Mouse (Mus musculus): ENCODE measurements around the gene Lamp1.

Lamp1 gene

DNA sequence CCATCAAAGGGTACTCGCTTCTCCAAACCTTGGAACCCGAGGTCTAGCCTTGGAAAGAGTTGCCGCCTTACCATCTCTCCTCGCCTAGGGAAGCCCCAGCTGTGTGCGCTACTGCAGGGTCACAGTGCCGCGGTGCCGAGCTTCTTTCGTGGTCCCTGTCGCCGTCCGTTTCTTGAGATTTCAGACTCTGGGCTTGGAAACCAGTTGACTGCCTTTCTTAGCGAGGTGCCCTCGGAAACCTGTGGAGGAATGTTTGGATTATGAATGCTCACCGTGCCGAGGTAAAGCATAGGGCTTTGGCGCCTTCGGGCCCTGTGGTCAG is 42.0 kb downstream of the Lamp1 start:
- no peak for DNase-seq (ENCODE audit: low read depth)

DNA sequence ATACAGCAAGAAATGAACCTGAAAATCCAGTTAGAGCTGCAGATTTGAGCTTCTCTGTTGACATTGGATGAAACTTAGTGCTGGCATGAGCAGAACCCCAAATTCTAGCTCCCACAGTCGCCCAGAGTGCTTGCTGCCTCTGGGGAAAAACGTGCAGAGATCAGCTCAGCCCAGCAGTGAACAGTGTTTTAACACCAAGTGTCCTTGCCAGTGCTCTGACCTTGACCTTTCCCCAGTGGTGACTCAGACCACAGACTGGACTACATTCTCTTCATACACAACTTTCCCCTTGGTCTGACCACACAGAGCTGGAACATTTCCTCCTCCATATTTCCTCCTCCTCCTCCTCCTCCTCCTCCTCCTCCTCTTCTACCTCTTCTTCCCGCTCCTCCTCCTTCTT is 43.1 kb downstream of the Lamp1 start:
- no peak for DNase-seq (ENCODE audit: low read depth)

DNA sequence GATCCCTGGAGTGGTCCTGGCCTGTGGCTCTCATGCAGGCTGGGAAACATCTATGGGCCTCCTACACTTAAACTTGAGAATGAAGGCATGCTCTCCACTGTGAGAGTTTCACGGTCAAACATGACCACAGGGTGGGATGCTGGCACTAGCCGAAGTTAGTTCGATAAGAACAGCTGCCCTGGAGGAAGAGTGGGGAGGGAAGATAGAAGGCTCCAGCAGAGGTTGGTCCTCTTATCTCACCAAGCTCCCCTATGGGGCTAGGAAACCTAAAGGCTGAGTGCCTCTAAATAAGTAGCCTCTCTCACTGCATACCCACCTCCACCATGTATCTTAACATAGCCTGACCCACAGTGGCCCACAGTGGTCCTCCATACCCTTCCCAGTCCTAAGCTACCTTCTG is 43.8 kb downstream of the Lamp1 start:
- DNase-seq (ENCODE audit: low read depth), result no peak

DNA sequence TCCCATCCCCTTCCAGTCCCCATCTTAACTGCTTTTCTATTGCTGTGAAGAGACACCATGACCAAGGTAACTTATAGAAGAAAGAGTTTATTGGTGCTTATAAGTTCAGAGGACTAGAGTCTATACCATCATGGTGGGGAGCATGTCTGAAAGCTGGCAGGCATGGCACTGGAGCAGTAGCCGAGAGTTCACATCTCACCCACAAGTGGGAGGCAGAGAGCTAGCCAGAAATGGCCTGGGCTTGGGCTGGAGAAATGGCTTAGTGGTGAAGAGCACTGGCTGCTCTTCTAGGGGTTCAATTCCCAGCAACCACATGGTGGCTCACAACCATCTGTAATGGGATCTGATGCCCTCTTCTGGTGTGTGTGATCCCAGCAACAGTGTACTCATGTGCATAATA is 44.5 kb downstream of the Lamp1 start:
- peak; percentile 24 for DNase-seq (ENCODE audit: low read depth)

DNA sequence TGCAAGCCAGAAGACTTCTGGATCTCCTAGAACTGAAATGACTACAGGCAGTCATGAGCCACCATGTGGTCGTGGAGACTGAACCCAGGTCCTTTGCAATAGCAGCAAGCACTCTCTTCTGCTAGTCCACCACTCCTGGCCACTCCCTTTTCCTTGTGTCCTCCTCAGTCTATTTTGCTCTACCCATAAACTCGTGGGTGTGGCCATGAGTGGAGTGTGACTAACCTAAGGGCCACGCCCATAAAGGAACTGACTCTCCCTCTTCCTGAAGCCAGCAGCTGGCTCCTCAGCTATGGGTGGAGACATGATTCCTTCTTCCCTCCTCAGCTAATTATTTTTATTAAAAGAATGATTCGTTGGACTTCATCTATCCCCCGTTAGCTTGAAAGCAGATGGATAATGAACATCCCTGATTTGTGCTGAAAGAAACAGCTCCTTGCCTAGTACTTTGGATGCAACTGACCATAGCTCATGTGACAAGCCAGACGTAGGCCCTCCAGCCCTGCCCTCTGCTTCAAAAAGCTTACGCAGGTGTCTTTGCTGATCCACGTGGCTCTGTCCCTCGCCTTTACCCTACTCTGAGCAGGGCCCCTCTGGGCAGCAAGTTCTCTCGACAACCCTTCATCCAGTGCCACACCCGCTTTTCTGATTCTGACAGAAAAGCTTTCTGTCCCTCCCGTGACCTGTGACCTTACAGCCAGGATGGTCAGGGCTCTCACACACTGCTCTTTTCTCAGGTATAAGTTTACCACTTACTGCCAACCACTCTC is 45.6 kb downstream of the Lamp1 start:
- DNase-seq (ENCODE audit: low read depth), result no peak

DNA sequence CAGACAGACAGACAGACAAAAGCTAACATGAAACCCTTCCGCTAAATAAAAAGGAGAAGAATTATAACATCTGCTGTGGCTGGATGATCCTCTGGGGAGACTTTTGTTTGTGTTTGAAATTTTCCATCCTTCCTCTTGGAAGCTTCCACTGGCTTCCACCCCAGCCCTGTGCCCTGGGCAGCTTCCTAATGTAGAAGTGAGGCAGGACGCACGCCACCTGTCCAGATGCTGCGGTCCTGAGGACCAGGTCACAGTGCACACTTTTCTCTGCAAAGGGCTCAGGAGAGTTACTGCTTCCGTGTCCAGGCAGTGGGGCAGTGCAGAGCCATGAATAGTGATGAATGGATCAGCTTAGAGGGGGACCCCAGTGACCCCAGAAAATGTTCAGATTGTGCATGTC is 46.4 kb downstream of the Lamp1 start:
- no peak for DNase-seq (ENCODE audit: low read depth)

DNA sequence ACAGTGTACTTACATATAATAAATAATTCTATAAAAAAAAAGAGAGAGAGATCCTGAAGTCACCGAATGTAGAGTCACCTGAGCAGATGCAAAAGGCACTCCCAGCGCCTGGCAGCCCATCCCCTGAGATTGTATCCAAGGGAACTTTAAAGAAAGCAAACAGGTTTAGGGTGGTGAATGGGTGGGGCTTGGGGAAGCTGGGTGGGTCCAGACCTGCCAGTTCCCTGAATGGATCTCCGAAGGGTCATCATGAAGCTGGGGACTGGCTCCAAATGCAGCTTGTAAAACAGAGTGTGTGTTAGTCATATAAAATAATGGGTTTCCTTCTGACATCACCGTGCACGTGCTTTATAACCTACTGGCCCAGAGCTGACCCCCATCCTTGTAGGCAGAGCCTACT is 47.3 kb downstream of the Lamp1 start:
- DNase-seq (ENCODE audit: low read depth), result no peak

DNA sequence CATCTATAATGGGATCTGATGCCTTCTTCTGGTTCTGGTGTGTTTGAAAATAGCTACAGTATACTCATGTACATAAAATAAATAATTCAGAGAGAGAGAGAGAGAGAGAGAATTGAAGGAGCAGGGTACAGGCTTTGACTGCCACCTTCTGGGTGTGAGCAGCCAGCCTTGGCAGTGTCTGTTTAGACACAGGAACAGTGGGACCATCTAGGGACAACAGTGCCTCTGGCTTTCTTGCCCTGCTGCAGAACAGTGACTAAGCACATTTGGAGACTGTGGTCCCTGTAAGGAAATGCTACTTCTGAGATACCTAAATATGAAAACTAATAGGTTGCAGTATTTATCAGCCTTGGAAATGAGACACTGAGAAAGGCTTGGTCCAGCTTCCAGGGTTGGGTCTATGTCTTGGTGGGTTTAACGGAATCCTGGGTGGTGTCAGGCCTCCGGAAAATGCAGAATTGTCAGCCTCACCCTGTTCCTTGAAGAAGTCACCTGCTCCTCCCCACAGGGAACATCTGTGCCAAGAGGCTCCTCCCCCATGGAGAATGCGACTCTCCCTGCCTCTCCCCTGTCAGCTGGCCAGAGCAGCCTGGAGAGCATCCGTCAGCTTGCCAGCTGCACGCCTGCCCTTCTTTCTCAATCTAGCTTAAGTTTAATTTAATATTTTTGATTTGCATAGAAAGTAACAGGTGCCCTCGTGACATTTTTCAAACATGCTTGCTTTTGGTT is 49.8 kb downstream of the Lamp1 start:
- no peak for DNase-seq (ENCODE audit: low read depth)

DNA sequence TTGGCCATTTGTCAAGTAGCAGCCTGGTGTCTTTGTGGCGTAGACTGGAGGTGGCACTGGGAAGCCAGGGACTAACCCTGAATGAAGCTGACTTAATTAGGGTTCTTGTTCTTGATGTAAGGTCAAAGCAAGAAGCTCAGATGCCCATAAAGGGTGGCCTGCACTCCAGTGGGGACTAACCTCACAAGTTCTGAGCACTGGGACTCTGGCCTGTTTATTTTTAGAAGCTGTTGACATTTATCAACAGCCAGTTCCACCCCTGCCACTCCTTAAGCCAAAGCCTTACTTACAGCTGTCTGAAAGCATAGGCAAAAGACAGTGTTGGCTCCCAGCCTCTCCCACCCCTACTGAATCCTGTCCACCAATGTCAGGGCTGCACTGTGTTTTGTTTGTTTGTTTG is 50.8 kb downstream of the Lamp1 start:
- DNase-seq (ENCODE audit: low read depth), result no peak

DNA sequence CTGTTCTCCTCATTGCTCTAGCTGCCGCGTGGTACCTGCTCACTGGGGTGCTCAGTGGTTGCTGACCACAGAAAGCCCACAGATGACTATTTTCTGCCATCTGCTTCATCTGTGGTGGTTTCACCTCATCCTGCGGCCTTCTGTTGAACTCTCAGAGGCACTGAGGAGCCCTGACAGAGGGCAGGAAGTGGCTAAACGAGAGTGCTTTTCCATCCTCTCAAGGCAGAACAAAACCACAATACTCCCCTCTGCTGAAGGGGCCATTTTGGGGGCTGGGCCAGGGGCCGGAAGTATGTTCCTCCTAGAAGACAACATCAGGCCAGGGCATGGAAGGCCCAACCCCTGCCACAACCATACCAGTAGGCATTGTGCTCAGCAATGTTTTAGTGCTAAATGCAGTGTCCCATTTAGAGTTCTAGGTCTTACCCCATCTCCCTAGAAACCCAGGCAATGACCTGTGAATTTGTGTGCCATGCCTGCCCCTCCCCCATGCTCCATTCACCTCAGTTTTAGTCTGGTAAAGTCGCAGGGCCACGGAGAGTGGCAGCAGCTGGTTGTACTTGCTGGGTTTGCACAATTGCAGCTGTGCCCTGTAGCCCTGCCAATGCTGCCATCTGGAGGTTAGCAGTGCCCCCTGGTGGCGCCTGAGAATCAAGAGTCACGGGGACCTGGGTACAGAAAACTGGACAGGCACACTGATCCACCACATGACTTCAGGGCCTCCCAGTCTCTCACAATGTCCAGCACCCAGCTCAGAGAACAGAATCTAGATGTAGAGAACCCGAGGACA is 54.7 kb downstream of the Lamp1 start:
- peak; percentile 89 for DNase-seq (ENCODE audit: low read depth)

DNA sequence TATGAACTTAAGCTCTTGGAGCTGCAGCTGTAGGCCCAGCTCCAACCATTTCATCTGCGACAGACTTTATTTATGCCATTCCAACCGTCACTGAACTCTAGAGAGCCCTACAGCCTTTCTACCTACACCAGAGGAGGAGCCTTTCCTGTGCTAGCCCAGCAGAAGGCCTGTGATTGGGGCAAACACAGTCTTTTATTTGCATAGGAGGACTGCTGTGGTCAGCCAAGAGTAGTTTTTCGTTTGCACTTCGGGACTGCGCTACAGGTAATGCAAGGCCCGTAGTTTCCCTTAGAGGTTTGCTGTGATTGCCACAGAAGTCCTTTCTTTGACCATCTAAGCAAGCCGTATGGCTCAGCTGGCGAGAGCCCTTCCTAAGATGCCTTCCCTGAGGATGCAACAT is 57.4 kb downstream of the Lamp1 start:
- DNase-seq (ENCODE audit: low read depth), result no peak

DNA sequence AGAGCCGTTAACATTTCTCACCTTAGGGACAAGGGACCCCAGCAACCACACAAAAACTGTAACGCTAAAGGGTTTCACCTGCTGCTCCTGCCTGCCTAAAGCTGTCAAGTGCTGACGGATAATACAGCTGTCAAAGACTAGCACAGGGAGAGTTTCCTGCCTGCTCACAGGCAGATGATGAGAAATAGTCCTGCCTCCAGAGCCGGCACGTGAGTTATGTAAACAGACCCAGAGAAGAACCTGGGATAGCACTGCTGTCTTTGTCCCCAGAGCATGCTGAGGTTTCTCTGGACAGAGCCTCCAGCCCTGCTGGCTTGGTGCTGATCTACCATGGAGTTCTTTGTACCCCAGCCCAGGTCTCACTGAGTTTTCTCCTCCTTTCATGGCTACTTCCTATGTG is 58.1 kb downstream of the Lamp1 start:
- DNase-seq (ENCODE audit: low read depth), result no peak

DNA sequence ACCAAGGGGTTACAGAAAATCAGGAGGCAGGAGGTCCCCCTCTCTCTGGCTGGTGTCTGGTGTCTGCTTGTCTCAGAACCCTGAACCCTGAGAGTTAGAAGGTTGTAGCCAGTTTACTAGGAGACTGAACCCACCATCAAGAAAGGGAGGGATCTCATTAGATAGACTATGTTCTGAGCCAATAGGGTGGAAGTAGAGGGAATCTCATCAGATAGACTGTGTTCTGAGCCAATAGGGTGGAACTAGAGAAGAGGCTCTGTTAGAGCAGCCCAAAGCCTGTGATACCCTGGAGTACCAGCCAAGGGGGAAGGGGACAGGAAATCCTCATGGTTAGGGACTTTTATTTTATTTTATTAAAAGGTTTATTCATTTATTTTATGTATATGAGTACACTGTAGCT is 59.0 kb downstream of the Lamp1 start:
- no peak for DNase-seq (ENCODE audit: low read depth)

DNA sequence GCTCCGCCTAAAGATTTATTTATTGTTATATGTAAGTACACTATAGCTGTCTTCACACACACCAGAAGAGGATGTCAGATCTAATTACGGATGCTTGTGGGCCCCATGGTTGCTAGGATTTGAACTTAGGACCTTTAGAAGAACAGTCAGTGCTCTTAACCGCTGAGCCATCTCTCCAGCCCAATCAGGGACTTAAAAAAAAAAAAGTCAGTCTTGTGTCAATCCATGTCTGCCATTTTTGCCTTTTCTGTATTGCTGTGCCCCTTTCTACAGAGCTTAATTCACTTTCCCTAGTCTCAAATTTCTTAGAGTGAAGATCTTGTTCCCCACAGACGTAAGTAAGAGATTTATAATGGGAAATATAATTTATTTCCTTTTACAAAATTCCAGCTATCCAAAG is 59.5 kb downstream of the Lamp1 start:
- DNase-seq (ENCODE audit: low read depth), result no peak

DNA sequence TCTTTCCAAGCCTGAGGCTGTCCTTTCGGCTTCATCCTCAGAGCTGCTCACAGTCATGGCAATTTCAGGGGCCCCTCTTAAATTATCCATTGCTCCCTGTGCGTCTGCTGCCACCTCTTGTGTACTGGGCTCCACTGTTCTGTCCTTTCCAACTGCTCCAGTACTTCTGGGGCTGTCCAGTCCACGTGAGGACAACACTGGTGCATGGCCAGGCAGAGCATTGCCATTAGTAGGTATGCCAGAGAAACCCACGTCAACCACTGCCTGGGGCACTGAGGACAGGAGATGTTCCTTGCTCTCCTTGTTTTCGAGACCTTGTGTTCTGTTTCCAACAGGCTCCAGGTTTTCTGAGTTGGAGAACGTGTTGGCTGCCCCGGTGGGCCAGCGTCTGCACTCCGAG is 65.5 kb downstream of the Lamp1 start:
- DNase-seq (ENCODE audit: low read depth), result no peak

Measured in naive thymus-derived CD4-positive, alpha-beta T cell, adult 2 months (primary cell).